Mouse (Mus musculus) ES-Bruce4 (cell line): ENCODE data around the gene Wipi2.

Experiments used
- CTCF ChIP-seq: IDR thresholded peaks from one replicate; pipeline ENCODE4 v1.8.1; 2011; ENCODE audit warnings: low read depth, low read length
- EP300 ChIP-seq: IDR thresholded peaks from 2 replicates; pipeline ENCODE4 v1.6.1; 2011; ENCODE audit warnings: low read depth, low read length; ENCODE audit not compliant: insufficient read depth
- POLR2A ChIP-seq: IDR thresholded peaks from one replicate; pipeline ENCODE4 v1.8.1; 2011; ENCODE audit warnings: low read length; ENCODE audit not compliant: insufficient read depth

- TF ChIP-seq POLR2A (no peak), EP300 (no peak), CTCF (no peak)
Measured at GRCm38 (mm10) chr5:142649460-142650050, 22.1 kb downstream of the Wipi2 start.
